Mouse (Mus musculus): ENCODE measurements at regions not wholly inside any gene's neighbourhood (a gene's known extent, or its start where the extent isn't known, plus 50 kb on each side); places are given as distances from the start of the nearest gene placed in this dataset.

GRCm38 (mm10) chr11:17501120-17502043 is 244.0 kb downstream of the C1d start:
- H3K27ac ChIP-seq (ENCODE audit: low read depth) = no peak overlapping the region
- H3K9ac ChIP-seq (ENCODE audit: low read length) = no peak overlapping the region
- ATAC-seq (replicated peaks; ENCODE audit: low FRiP score, low TSS enrichment, low read depth) (no peak), DNase-seq (ENCODE audit: low spot score) (no peak)
- no peaks in the 10 kb centered on the region for H3K27me3 ChIP-seq (replicated peaks; ENCODE audit: control insufficient read depth, insufficient read depth, low read length)
- H3K4me3 ChIP-seq (ENCODE audit: low read depth, low read length) = no peak overlapping the region
- no peak overlapping the region for H3K4me2 ChIP-seq (ENCODE audit: low read length)
- 72% methylated on average over 14 of the region's 14 CpGs for WGBS
- no peaks in the 10 kb centered on the region for H3K9me3 ChIP-seq (ENCODE audit: control insufficient read depth, low read length)
- no peaks in the 10 kb centered on the region for H3K4me1 ChIP-seq (replicated peaks; ENCODE audit: control insufficient read depth, insufficient read depth, low read length)
- no peaks in the 10 kb centered on the region for H3K36me3 ChIP-seq (ENCODE audit: control insufficient read depth, insufficient read depth, low read length)

- H3K4me2 ChIP-seq (ENCODE audit: low read length) = no peak overlapping the region
- no peaks in the 10 kb centered on the region for H3K4me1 ChIP-seq (replicated peaks; ENCODE audit: control insufficient read depth, insufficient read depth, low read length)
- H3K9ac ChIP-seq (ENCODE audit: low read length) = no peak overlapping the region
- H3K36me3 ChIP-seq (ENCODE audit: control insufficient read depth, insufficient read depth, low read length) = no peaks in the 10 kb centered on the region
- no peak for ATAC-seq (replicated peaks; ENCODE audit: low FRiP score, low TSS enrichment, low read depth)
- H3K27me3 ChIP-seq (replicated peaks; ENCODE audit: control insufficient read depth, insufficient read depth, low read length) = no peaks in the 10 kb centered on the region
- DNase-seq (ENCODE audit: low spot score) = no peak
- no peaks in the 10 kb centered on the region for H3K9me3 ChIP-seq (ENCODE audit: control insufficient read depth, low read length)
- 88% methylated on average over 7 of the region's 7 CpGs for WGBS
- no peak overlapping the region for H3K4me3 ChIP-seq (ENCODE audit: low read depth, low read length)
- no peak overlapping the region for H3K27ac ChIP-seq (ENCODE audit: low read depth)
These were observed 244.7 kb downstream of the C1d start for GRCm38 (mm10) chr11:17502052-17502451.

- Histone ChIP-seq H3K4me3 (ENCODE audit: low read depth, low read length) (no peak overlapping the region), H3K9me3 (ENCODE audit: control insufficient read depth, low read length) (no peaks in the 10 kb centered on the region), H3K27ac (ENCODE audit: low read depth) (no peak overlapping the region), H3K27me3 (replicated peaks; ENCODE audit: control insufficient read depth, insufficient read depth, low read length) (no peaks in the 10 kb centered on the region), H3K9ac (ENCODE audit: low read length) (no peak overlapping the region), H3K4me1 (replicated peaks; ENCODE audit: control insufficient read depth, insufficient read depth, low read length) (no peaks in the 10 kb centered on the region), H3K36me3 (ENCODE audit: control insufficient read depth, insufficient read depth, low read length) (no peaks in the 10 kb centered on the region), H3K4me2 (ENCODE audit: low read length) (no peak overlapping the region)
- ATAC-seq (replicated peaks; ENCODE audit: low FRiP score, low TSS enrichment, low read depth) (no peak), DNase-seq (ENCODE audit: low spot score) (no peak)
- WGBS = 56% methylated on average over 12 of the region's 12 CpGs
These were observed 265.0 kb downstream of the C1d start for GRCm38 (mm10) chr11:17522220-17522919.

GRCm38 (mm10) chr11:17523329-17523728 is 265.9 kb downstream of the C1d start:
- no peak overlapping the region for H3K27ac ChIP-seq (ENCODE audit: low read depth)
- H3K4me1 ChIP-seq (replicated peaks; ENCODE audit: control insufficient read depth, insufficient read depth, low read length) = no peaks in the 10 kb centered on the region
- DNase-seq (ENCODE audit: low spot score) = no peak
- H3K9ac ChIP-seq (ENCODE audit: low read length) = no peak overlapping the region
- H3K27me3 ChIP-seq (replicated peaks; ENCODE audit: control insufficient read depth, insufficient read depth, low read length) = no peaks in the 10 kb centered on the region
- H3K4me2 ChIP-seq (ENCODE audit: low read length) = no peak overlapping the region
- WGBS = 87% methylated on average over 4 of the region's 4 CpGs
- no peak for ATAC-seq (replicated peaks; ENCODE audit: low FRiP score, low TSS enrichment, low read depth)
- no peaks in the 10 kb centered on the region for H3K9me3 ChIP-seq (ENCODE audit: control insufficient read depth, low read length)
- H3K4me3 ChIP-seq (ENCODE audit: low read depth, low read length) = no peak overlapping the region
- no peaks in the 10 kb centered on the region for H3K36me3 ChIP-seq (ENCODE audit: control insufficient read depth, insufficient read depth, low read length)

GRCm38 (mm10) chr11:17524985-17525775 is 267.8 kb downstream of the C1d start:
- ATAC-seq (replicated peaks; ENCODE audit: low FRiP score, low TSS enrichment, low read depth) (no peak), DNase-seq (ENCODE audit: low spot score) (no peak)
- no peak overlapping the region for H3K27ac ChIP-seq (ENCODE audit: low read depth)
- no peaks in the 10 kb centered on the region for H3K36me3 ChIP-seq (ENCODE audit: control insufficient read depth, insufficient read depth, low read length)
- no peaks in the 10 kb centered on the region for H3K4me1 ChIP-seq (replicated peaks; ENCODE audit: control insufficient read depth, insufficient read depth, low read length)
- no peak overlapping the region for H3K4me3 ChIP-seq (ENCODE audit: low read depth, low read length)
- H3K27me3 ChIP-seq (replicated peaks; ENCODE audit: control insufficient read depth, insufficient read depth, low read length) = no peaks in the 10 kb centered on the region
- no peaks in the 10 kb centered on the region for H3K9me3 ChIP-seq (ENCODE audit: control insufficient read depth, low read length)
- no peak overlapping the region for H3K4me2 ChIP-seq (ENCODE audit: low read length)
- no peak overlapping the region for H3K9ac ChIP-seq (ENCODE audit: low read length)
- WGBS = 44% methylated on average over 7 of the region's 7 CpGs

GRCm38 (mm10) chr11:17526476-17526875 is 269.1 kb downstream of the C1d start:
- H3K9ac ChIP-seq (ENCODE audit: low read length) = no peak overlapping the region
- no peaks in the 10 kb centered on the region for H3K27me3 ChIP-seq (replicated peaks; ENCODE audit: control insufficient read depth, insufficient read depth, low read length)
- DNase-seq (ENCODE audit: low spot score) (no peak), ATAC-seq (replicated peaks; ENCODE audit: low FRiP score, low TSS enrichment, low read depth) (no peak)
- no peak overlapping the region for H3K27ac ChIP-seq (ENCODE audit: low read depth)
- no peaks in the 10 kb centered on the region for H3K4me1 ChIP-seq (replicated peaks; ENCODE audit: control insufficient read depth, insufficient read depth, low read length)
- H3K9me3 ChIP-seq (ENCODE audit: control insufficient read depth, low read length) = no peaks in the 10 kb centered on the region
- H3K4me3 ChIP-seq (ENCODE audit: low read depth, low read length) = no peak overlapping the region
- no peaks in the 10 kb centered on the region for H3K36me3 ChIP-seq (ENCODE audit: control insufficient read depth, insufficient read depth, low read length)
- 68% methylated on average over 5 of the region's 5 CpGs for WGBS
- H3K4me2 ChIP-seq (ENCODE audit: low read length) = no peak overlapping the region

GRCm38 (mm10) chr11:17528609-17529008 is 271.2 kb downstream of the C1d start:
- ATAC-seq (replicated peaks; ENCODE audit: low FRiP score, low TSS enrichment, low read depth) (no peak), DNase-seq (ENCODE audit: low spot score) (no peak)
- Histone ChIP-seq H3K9ac (ENCODE audit: low read length) (no peak overlapping the region), H3K36me3 (ENCODE audit: control insufficient read depth, insufficient read depth, low read length) (no peaks in the 10 kb centered on the region), H3K4me1 (replicated peaks; ENCODE audit: control insufficient read depth, insufficient read depth, low read length) (no peaks in the 10 kb centered on the region), H3K27me3 (replicated peaks; ENCODE audit: control insufficient read depth, insufficient read depth, low read length) (no peaks in the 10 kb centered on the region), H3K27ac (ENCODE audit: low read depth) (no peak overlapping the region), H3K4me2 (ENCODE audit: low read length) (no peak overlapping the region), H3K4me3 (ENCODE audit: low read depth, low read length) (no peak overlapping the region), H3K9me3 (ENCODE audit: control insufficient read depth, low read length) (no peaks in the 10 kb centered on the region)
- WGBS = 73% methylated on average over 6 of the region's 6 CpGs

- DNase-seq (ENCODE audit: low spot score) = no peak
These were observed 276.3 kb downstream of the C1d start for GRCm38 (mm10) chr11:17533706-17534105.

More at GRCm38 (mm10) chr11:17533706-17534105, 276.3 kb downstream of the C1d start:
- Histone ChIP-seq H3K9me3 (ENCODE audit: control insufficient read depth, low read length) (no peaks in the 10 kb centered on the region), H3K27ac (ENCODE audit: low read depth) (no peak overlapping the region), H3K27me3 (replicated peaks; ENCODE audit: control insufficient read depth, insufficient read depth, low read length) (no peaks in the 10 kb centered on the region), H3K4me3 (ENCODE audit: low read depth, low read length) (no peak overlapping the region), H3K36me3 (ENCODE audit: control insufficient read depth, insufficient read depth, low read length) (no peaks in the 10 kb centered on the region), H3K9ac (ENCODE audit: low read length) (no peak overlapping the region), H3K4me2 (ENCODE audit: low read length) (no peak overlapping the region), H3K4me1 (replicated peaks; ENCODE audit: control insufficient read depth, insufficient read depth, low read length) (no peaks in the 10 kb centered on the region)
- ATAC-seq (replicated peaks; ENCODE audit: low FRiP score, low TSS enrichment, low read depth) = no peak
- WGBS = 90% methylated on average over 3 of the region's 3 CpGs

Data from intestine, embryonic 14.5 days (tissue).